8 mouse cellular contexts compared by ENCODE assay signal in genomic region chr9:61373634-61373941, GRCm38 (mm10). TPM values are rescaled to one million over a fixed set of nuclear protein-coding genes. Genes with fewer than 3 reads are reported as not detected.
DNase-seq lines count a peak whose midpoint lies in the region; ATAC-seq lines count a peak whose summit lies in the region.

No protein-coding gene starts in this region.

- H3K36me3 ChIP-seq in heart, embryonic 15.5 days: no peaks in the 10 kb centered on the region
- H3K36me3 ChIP-seq in liver, embryonic 13.5 days: 0 out of 2 replicates have a peak, but pooled peaks cover 10% of the 10 kb centered on the region

- under 1% methylated on average over 23 of the region's 23 CpGs for WGBS in heart, embryonic 15.5 days
- under 1% methylated on average over 23 of the region's 23 CpGs for WGBS in liver, embryonic 13.5 days (ENCODE audit: insufficient replicate concordance)

- no peak for ATAC-seq in heart, embryonic 15.5 days (replicated peaks; ENCODE audit: insufficient number of reproducible peaks, insufficient read depth, low FRiP score, low read depth)
- no peak for ATAC-seq in liver, embryonic 13.5 days (ENCODE audit: low read depth)

- peak overlapping the region; percentile 94 for H3K4me2 ChIP-seq in heart, embryonic 15.5 days
- H3K4me2 ChIP-seq in liver, embryonic 13.5 days: peak overlapping the region; percentile 98

- peak; percentile 38 to 68 for DNase-seq in heart, adult 18-20 months
- DNase-seq in heart, adult 9 months (ENCODE audit: low spot score in 2 of 2): no peak
- DNase-seq in urinary bladder, postnatal 14 days (ENCODE audit: low spot score): peak; percentile 28
- DNase-seq in urinary bladder, adult 18-20 months (ENCODE audit: low spot score in 2 of 2): no peak
- no peak for DNase-seq in liver, embryonic 13.5 days
- peak; percentile 66 for DNase-seq in thymus, postnatal 14 days
- DNase-seq in layer of hippocampus, adult 11-12 months (ENCODE audit: low spot score): no peak

- peak overlapping the region; percentile 79 for H3K9ac ChIP-seq in heart, embryonic 15.5 days
- peak overlapping the region; percentile 77 for H3K9ac ChIP-seq in liver, embryonic 13.5 days

- peak overlapping the region; percentile 79 for H3K27ac ChIP-seq in heart, embryonic 15.5 days
- no peak overlapping the region for H3K27ac ChIP-seq in liver, embryonic 13.5 days

- no peaks in the 10 kb centered on the region for H3K9me3 ChIP-seq in heart, embryonic 15.5 days (replicated peaks)
- no peaks in the 10 kb centered on the region for H3K9me3 ChIP-seq in liver, embryonic 13.5 days (replicated peaks)

- peaks cover 82% of the 10 kb centered on the region for H3K4me1 ChIP-seq in heart, embryonic 15.5 days (replicated peaks)
- H3K4me1 ChIP-seq in liver, embryonic 13.5 days (replicated peaks): peaks cover 91% of the 10 kb centered on the region

- H3K27me3 ChIP-seq in heart, embryonic 15.5 days: peaks cover 47% of the 10 kb centered on the region
- H3K27me3 ChIP-seq in liver, embryonic 13.5 days: peaks cover 47% of the 10 kb centered on the region

- H3K4me3 ChIP-seq in heart, embryonic 15.5 days: peak overlapping the region; percentile 74
- H3K4me3 ChIP-seq in liver, embryonic 13.5 days (replicated peaks): peak overlapping the region; percentile 72

RNA-seq across cellular contexts. Expression of gene Tle3, which starts 1.4 kb away (rescaled TPM):
- 10 to 100 TPM; 15.2 to 21.9 TPM for total RNA-seq in heart, adult 18-20 months (2021)
- polyA plus RNA-seq in heart, embryonic 15.5 days (2015; fragmentation: Nextera tagmentation; extraction: Ambion mirVana): 7.3 and 14.3 TPM in 2 replicates
- 3.7 and 3.8 TPM in 2 replicates for polyA plus RNA-seq in liver, embryonic 13.5 days (2015; fragmentation: Nextera tagmentation; extraction: Ambion mirVana)

Comparison
In these comparisons a context has a peak if more than half of its experiments do, and no peak if none do; other contexts are left out.
1. DNase-seq: peak in heart, adult 18-20 months (2 of 2), urinary bladder, postnatal 14 days (single experiment) and thymus, postnatal 14 days (single experiment); none in heart, adult 9 months (0 of 2), urinary bladder, adult 18-20 months (0 of 2), liver, embryonic 13.5 days (single experiment) and layer of hippocampus, adult 11-12 months (single experiment).